Mouse (Mus musculus) lung, embryonic 15.5 days (tissue): ENCODE results near the gene AI481877. TPM values are rescaled to one million over a fixed set of nuclear protein-coding genes. Genes with fewer than 3 reads are reported as not detected.
A peak's percentile ranks its signal among the peaks of the same experiment; 100 is the strongest.

Source experiments
- ATAC-seq: fragments of 200-750 bp; cut with Nextera tagmentation; 2 replicates; pipeline ENCODE4 v1.8.0; 2017; ENCODE audit warnings: moderate number of reproducible peaks, borderline replicate concordance; ENCODE audit not compliant: low FRiP score, low TSS enrichment; ENCODE audit errors: extremely low read depth
- H3K27ac ChIP-seq: fragments of 300-500 bp; sonication (generic); 2 replicates; pipeline ENCODE4 v1.5.1; 2015; ENCODE audit warnings: moderate library complexity, mild to moderate bottlenecking, inconsistent platforms
- H3K27me3 ChIP-seq: fragments of 300-500 bp; sonication (generic); 2 replicates; pipeline ENCODE4 v1.6.1; 2015; ENCODE audit warnings: inconsistent platforms
- H3K36me3 ChIP-seq: fragments of 300-500 bp; sonication (generic); 2 replicates; pipeline ENCODE4 v1.6.1; 2015; ENCODE audit warnings: inconsistent platforms
- H3K4me1 ChIP-seq: fragments of 300-500 bp; sonication (generic); 2 replicates; pipeline ENCODE4 v1.6.1; 2015; ENCODE audit warnings: inconsistent platforms
- H3K4me2 ChIP-seq: fragments of 300-500 bp; sonication (generic); 2 replicates; pipeline ENCODE4 v1.6.1; 2015; ENCODE audit warnings: inconsistent platforms, mild to moderate bottlenecking, moderate library complexity
- H3K4me3 ChIP-seq: fragments of 300-500 bp; sonication (generic); 2 replicates; pipeline ENCODE4 v1.5.1; 2015; ENCODE audit warnings: mild to moderate bottlenecking, inconsistent platforms
- H3K9ac ChIP-seq: fragments of 300-500 bp; sonication (generic); 2 replicates; pipeline ENCODE4 v1.6.1; 2015; ENCODE audit warnings: inconsistent platforms
- H3K9me3 ChIP-seq: fragments of 300-500 bp; sonication (generic); 2 replicates; pipeline ENCODE4 v1.6.1; 2016; ENCODE audit warnings: inconsistent platforms
- WGBS: fragments of 180-500 bp; shearing (Covaris S2); methylation state at CpG from one replicate; pipeline ENCODE4 v1.1.7; 2015; 5-methylcytosine and 5-hydroxymethylcytosine counted together
- polyA plus RNA-seq: library from polyadenylated mRNA; unstranded; fragments of >200 nt; fragmentation: Nextera tagmentation; extraction: Ambion mirVana; gene quantifications from 2 replicates; pipeline ENCODE4 v1.2.1, GENCODE M21; 2015

The AI481877 gene
- polyA plus RNA-seq, 1 experiment from 2014 or later: not detected

GRCm38 (mm10) chr4:59043891-59044290 is 94.9 kb downstream of the AI481877 start:
- no peaks in the 10 kb centered on the region for H3K4me1 ChIP-seq
- H3K4me2 ChIP-seq: no peak overlapping the region
- H3K27ac ChIP-seq: no peak overlapping the region
- 58% methylated on average over 6 of the region's 6 CpGs for WGBS
- H3K9me3 ChIP-seq: no peaks in the 10 kb centered on the region
- no peak overlapping the region for H3K4me3 ChIP-seq
- no peak overlapping the region for H3K9ac ChIP-seq
- ATAC-seq: no peak
- no peaks in the 10 kb centered on the region for H3K27me3 ChIP-seq
- H3K36me3 ChIP-seq: peaks cover 3% of the 10 kb centered on the region; the same call in 1 of the 2 replicates

DNA sequence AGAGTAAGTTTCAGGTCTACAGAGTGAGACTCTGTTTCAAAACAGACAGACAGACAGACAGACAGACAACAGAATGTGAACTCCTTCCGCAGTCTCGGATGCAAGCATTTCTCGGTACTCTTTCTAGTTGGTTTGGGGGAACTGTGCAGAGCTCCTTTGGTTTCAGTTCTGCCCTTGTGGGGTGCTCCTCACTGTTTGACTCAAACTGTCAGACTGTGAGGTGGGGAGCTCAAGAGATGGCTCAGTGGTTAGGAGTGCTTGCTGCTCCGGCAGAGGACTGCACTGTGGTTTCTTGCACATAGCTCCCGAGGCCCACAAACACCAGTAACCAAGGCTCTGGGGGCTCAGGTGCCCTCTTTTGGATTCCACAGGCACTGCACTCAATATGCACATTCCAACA is 95.7 kb downstream of the AI481877 start:
- Histone ChIP-seq H3K36me3 (peaks cover 3% of the 10 kb centered on the region; the same call in 1 of the 2 replicates), H3K4me1 (no peaks in the 10 kb centered on the region), H3K4me3 (no peak overlapping the region), H3K9me3 (no peaks in the 10 kb centered on the region), H3K4me2 (no peak overlapping the region), H3K9ac (no peak overlapping the region), H3K27ac (no peak overlapping the region), H3K27me3 (no peaks in the 10 kb centered on the region)
- no peak for ATAC-seq
- 87% methylated on average over 5 of the region's 5 CpGs for WGBS

- ATAC-seq: no peak
- WGBS: 77% methylated on average over 11 of the region's 11 CpGs
- H3K9ac ChIP-seq: no peak overlapping the region
Observed at GRCm38 (mm10) chr4:59040397-59041287, 98.1 kb downstream of the AI481877 start.

GRCm38 (mm10) chr4:59037525-59037924 is 101.3 kb downstream of the AI481877 start:
- H3K4me3 ChIP-seq: no peak overlapping the region
- no peak overlapping the region for H3K27ac ChIP-seq
- H3K4me2 ChIP-seq: no peak overlapping the region
- H3K36me3 ChIP-seq: peaks cover 3% of the 10 kb centered on the region; the same call in 1 of the 2 replicates
- H3K9ac ChIP-seq: no peak overlapping the region
- WGBS: 66% methylated on average over 3 of the region's 3 CpGs
- peaks cover 12% of the 10 kb centered on the region for H3K4me1 ChIP-seq
- no peaks in the 10 kb centered on the region for H3K27me3 ChIP-seq
- H3K9me3 ChIP-seq: no peaks in the 10 kb centered on the region
- no peak for ATAC-seq

More at GRCm38 (mm10) chr4:59040397-59041287, 98.1 kb downstream of the AI481877 start:
- Histone ChIP-seq H3K27ac (no peak overlapping the region), H3K4me3 (no peak overlapping the region), H3K4me2 (no peak overlapping the region), H3K9me3 (no peaks in the 10 kb centered on the region), H3K27me3 (no peaks in the 10 kb centered on the region), H3K4me1 (peaks cover 8% of the 10 kb centered on the region), H3K36me3 (peaks cover 3% of the 10 kb centered on the region; the same call in 1 of the 2 replicates)

GRCm38 (mm10) chr4:59036490-59037127 is 102.2 kb downstream of the AI481877 start:
- WGBS: 49% methylated on average over 13 of the region's 13 CpGs
- H3K4me1 ChIP-seq: peaks cover 12% of the 10 kb centered on the region
- peak overlapping the region; percentile 24; the same call in 1 of the 2 replicates for H3K4me2 ChIP-seq
- no peak overlapping the region for H3K4me3 ChIP-seq
- H3K27ac ChIP-seq: no peak overlapping the region
- no peak overlapping the region for H3K9ac ChIP-seq
- peaks cover 3% of the 10 kb centered on the region; the same call in 1 of the 2 replicates for H3K36me3 ChIP-seq
- H3K9me3 ChIP-seq: no peaks in the 10 kb centered on the region
- H3K27me3 ChIP-seq: no peaks in the 10 kb centered on the region
- ATAC-seq: peak; percentile 58; the same call in 1 of the 2 replicates

DNA sequence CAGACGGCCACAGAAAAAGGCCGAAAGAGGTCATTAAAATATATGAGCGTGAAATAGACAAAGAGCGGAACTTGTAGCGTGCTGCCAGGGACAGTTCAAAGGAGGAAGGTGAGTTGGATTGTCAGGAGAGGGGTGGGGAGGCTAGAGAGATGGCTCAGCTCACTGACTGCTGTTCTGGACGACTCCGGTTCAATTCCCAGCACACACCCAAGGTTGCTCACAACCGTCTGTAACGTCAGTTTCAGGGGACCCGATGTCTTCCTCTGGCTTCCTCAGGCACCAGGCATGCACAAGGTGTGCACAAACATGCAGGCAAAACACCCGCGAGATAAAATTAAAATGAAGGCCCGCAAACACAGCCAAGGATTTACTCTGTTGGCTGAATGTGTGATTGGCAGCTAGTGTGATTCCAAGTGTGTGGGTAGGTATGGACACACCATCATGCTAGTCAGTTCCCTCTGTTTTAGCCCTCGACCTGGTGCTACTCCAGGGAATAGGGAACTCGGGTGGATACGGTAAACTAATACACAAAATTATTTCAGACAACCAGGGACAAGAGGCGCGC is 102.9 kb downstream of the AI481877 start:
- Histone ChIP-seq H3K9me3 (no peaks in the 10 kb centered on the region), H3K4me3 (peak overlapping the region; percentile 90), H3K9ac (peak overlapping the region; percentile 85; the same call in 1 of the 2 replicates), H3K27me3 (no peaks in the 10 kb centered on the region), H3K27ac (no peak overlapping the region), H3K4me1 (peaks cover 12% of the 10 kb centered on the region), H3K36me3 (peaks cover 3% of the 10 kb centered on the region; the same call in 1 of the 2 replicates), H3K4me2 (peak overlapping the region; percentile 81)
- WGBS: 64% methylated on average over 18 of the region's 18 CpGs
- ATAC-seq: no peak

DNA sequence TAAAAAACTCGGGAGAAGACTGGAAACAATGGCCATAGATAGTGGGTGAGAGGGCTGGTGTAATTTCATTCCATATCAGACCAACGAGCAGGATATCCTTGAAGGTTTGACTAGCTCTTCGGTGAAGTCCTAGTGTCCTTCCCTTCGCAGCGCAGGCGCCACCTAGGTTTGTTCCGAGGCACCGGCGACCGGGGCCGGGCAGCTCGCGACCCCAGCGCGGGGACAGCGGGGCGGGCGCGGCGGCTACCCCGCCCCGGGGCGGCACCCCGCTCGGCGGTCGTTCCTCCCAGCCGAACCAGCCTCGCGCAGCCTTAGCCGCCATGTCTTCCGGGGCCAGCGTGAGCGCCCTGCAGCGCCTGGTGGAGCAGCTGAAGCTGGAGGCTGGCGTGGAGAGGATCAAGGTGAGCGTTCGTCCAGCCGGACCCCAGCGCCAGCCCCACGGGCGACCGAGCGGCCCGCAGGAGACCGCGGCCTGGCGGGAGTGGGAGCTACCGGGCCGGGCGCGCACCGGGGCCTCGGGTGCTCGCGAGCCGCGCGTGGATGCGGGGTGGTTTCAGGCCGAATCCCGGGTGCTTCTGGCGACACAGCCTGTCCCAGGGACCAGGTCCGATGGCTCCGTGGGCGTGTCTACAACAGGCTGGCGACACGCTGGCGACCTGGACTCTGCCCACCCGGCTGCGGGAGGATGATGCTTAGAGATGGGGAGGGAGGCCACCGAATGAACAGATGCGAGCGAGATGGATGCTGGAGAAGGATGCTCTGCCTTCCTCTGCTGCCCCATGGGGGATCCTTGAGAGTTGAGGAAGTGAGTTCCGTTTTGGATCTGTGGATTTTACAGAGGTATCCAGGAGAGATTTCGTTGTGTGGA is 103.6 kb downstream of the AI481877 start, which contains the start of gene Gng10:
TSS of gene Gng10 (plus strand) at position 171 of the 868 bp plus-strand sequence.
- H3K27ac ChIP-seq: peak within 1 kb of the TSS; percentile 69
- H3K4me1 ChIP-seq: peaks cover 12% of the 10 kb centered on the region
- H3K36me3 ChIP-seq: peaks cover 3% of the 10 kb centered on the region; the same call in 1 of the 2 replicates
- 6% methylated on average over 74 of the region's 76 CpGs for WGBS
- H3K4me3 ChIP-seq: peak within 1 kb of the TSS; percentile 90
- no peaks in the 10 kb centered on the region for H3K27me3 ChIP-seq
- H3K4me2 ChIP-seq: peak within 1 kb of the TSS; percentile 81
- no peaks in the 10 kb centered on the region for H3K9me3 ChIP-seq
- peak within 1 kb of the TSS; percentile 85 for H3K9ac ChIP-seq
- ATAC-seq: peak; percentile 88

GRCm38 (mm10) chr4:59034325-59034917 is 104.4 kb downstream of the AI481877 start:
- Histone ChIP-seq H3K36me3 (no peaks in the 10 kb centered on the region; the same call in 1 of the 2 replicates), H3K9me3 (no peaks in the 10 kb centered on the region), H3K9ac (no peak overlapping the region), H3K4me2 (peak overlapping the region; percentile 81), H3K4me3 (peak overlapping the region; percentile 90), H3K27me3 (no peaks in the 10 kb centered on the region), H3K4me1 (peaks cover 12% of the 10 kb centered on the region), H3K27ac (no peak overlapping the region)
- no peak for ATAC-seq
- WGBS: 73% methylated on average over 10 of the region's 10 CpGs

GRCm38 (mm10) chr4:59016922-59017321 is 121.9 kb downstream of the AI481877 start:
- Histone ChIP-seq H3K4me3 (no peak overlapping the region), H3K36me3 (peaks cover 35% of the 10 kb centered on the region), H3K4me2 (no peak overlapping the region), H3K9ac (no peak overlapping the region), H3K9me3 (no peaks in the 10 kb centered on the region), H3K27me3 (no peaks in the 10 kb centered on the region), H3K4me1 (no peaks in the 10 kb centered on the region), H3K27ac (no peak overlapping the region)
- WGBS: 92% methylated on average over 2 of the region's 2 CpGs
- ATAC-seq: no peak

- no peak for ATAC-seq
- H3K27ac ChIP-seq: no peak overlapping the region
- H3K4me3 ChIP-seq: no peak overlapping the region
- peaks cover 5% of the 10 kb centered on the region for H3K4me1 ChIP-seq
- no peaks in the 10 kb centered on the region for H3K27me3 ChIP-seq
- no peaks in the 10 kb centered on the region for H3K9me3 ChIP-seq
- H3K4me2 ChIP-seq: no peak overlapping the region
- peaks cover 24% of the 10 kb centered on the region for H3K36me3 ChIP-seq
- H3K9ac ChIP-seq: no peak overlapping the region
- WGBS: 86% methylated on average over 3 of the region's 3 CpGs
Observed at GRCm38 (mm10) chr4:59015181-59015580, 123.6 kb downstream of the AI481877 start.
